Mouse (Mus musculus) stomach, postnatal 0 days (tissue): ENCODE data around the gene Edc3.

Experiments
- CTCF ChIP-seq: IDR thresholded peaks from 2 replicates; pipeline ENCODE4 v1.5.1; 2016; ENCODE audit warnings: antibody characterized with exemption, low read depth, mild to moderate bottlenecking, moderate library complexity
- EP300 ChIP-seq: optimal IDR thresholded peaks from 2 replicates; pipeline ENCODE3; 2016; ENCODE audit warnings: antibody characterized with exemption

DNA sequence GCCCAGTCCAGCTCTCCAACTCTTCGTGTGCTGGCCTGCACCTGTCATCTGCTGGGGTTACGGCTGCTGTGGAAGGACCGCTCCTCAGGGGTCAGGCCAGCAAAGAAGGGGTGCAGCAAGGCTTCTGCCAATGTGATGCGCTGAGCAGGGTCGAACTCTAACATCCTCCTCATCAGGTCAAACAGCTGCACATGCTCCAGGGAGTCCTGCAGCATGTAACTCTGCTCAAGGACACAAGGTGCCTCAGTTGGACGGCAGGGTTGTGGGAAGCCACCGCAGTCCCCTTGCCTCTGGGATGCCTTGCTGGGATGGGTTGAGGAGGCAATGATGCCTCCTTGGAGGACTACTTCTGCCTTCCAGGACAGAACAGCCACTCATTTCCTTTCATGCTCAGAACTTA lies 42.6 kb downstream of the Edc3 start:
- TF ChIP-seq CTCF: no peak
- TF ChIP-seq EP300: no peak
